Mouse (Mus musculus): ENCODE measurements around the gene Iqgap3.
A peak's percentile ranks its signal among the peaks of the same experiment; 100 is the strongest.

Gene Iqgap3

DNA sequence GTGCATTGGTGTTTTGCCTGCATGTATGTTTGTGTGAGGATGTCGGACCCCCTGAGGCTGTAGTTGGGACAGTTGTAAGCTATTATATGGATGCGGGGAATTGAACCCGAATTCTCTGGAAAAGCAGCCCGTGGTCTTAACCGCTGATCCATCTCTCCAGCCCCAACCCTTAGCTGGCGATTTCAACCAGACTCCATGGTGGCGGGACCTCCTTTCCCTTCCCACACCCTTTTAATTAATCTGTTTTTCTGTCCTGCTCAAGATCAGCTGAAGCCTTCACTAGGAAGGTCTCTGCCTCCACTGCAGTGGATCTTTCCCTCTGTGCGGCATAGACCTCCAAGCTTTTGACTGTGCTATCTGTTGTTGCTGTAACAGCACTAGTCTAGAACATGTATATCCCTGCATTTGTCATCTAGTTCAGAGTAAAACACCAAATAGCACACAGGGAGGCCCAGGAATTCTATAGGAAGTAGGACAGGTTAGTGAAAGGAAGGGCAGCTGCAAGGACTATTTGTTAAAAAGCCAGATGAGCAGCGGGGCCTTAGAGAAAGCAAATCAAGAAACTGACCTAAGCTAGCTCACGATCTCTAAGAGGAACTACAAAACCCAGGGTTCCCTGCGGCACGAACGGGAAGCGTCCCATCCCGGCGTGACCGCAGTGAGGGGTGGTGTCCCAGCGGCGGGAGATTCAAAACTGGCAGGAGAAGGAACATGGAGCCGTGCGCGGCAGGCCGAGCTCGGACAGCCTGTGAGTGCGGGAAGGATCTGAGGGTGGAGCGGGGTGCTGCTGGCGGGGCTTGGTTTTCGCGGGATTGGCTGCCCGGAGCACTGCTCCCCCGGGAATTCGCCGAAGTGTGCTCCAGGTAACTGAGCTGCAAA is at the start of gene Iqgap3:
Gene Iqgap3 (plus strand): TSS at position 627 of the 879 bp plus-strand sequence.
- peak; percentile 78 for DNase-seq (ENCODE audit: low read depth)

DNA sequence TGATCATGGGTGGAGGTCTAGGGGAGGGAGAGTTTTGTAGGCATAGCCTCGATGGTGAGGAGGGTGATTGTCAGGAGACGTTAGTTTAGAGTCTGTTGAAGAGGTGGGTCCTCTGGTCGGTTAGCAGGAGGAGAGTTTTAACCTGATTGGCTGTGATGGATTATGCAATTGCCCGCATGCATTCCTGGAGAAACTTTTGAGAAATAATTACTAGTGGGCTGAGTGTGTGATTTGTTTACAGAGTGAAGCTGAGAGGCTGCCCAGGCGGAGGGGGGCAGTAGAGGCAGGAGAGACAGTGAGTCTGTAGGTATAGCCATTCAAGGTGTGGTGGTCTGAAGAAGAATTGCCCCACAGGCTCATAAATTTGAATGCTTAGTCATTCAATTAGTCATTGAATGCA is 48.3 kb upstream of the Iqgap3 start:
- DNase-seq (ENCODE audit: low read depth) = no peak

DNA sequence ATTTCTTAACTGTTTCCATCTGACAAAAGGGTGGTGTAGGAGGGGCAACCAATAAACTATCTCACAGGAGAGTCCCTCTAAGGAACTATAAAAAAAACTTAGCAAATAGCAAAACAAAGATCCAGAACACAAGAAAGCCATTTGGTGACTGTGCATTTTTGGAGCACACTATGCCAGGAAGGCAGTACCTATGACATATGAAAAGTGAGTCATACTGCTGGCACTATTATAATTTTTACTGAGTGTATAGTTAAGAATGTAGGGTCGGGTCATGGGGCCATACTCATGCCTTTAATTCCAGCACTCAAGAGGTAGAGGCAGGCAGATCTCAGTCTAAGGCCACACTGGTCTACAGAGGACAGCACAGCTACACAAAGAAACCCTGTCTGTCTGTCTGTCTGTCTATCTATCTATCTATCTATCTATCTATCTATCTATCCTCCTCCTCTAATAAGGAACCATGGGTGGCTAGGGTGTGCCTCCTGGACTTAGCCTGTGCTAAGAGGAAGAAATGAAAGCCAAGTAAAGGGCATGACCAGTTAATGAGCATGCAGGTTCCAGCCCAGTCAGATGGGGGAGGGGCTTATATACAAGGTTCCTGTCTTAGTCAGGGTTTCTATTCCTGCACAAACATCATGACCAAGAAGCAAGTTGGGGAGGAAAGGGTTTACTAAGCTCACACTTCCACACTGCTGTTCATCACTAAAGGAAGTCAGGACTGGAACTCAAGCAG is 46.0 kb upstream of the Iqgap3 start:
- no peak for DNase-seq (ENCODE audit: low read depth)

DNA sequence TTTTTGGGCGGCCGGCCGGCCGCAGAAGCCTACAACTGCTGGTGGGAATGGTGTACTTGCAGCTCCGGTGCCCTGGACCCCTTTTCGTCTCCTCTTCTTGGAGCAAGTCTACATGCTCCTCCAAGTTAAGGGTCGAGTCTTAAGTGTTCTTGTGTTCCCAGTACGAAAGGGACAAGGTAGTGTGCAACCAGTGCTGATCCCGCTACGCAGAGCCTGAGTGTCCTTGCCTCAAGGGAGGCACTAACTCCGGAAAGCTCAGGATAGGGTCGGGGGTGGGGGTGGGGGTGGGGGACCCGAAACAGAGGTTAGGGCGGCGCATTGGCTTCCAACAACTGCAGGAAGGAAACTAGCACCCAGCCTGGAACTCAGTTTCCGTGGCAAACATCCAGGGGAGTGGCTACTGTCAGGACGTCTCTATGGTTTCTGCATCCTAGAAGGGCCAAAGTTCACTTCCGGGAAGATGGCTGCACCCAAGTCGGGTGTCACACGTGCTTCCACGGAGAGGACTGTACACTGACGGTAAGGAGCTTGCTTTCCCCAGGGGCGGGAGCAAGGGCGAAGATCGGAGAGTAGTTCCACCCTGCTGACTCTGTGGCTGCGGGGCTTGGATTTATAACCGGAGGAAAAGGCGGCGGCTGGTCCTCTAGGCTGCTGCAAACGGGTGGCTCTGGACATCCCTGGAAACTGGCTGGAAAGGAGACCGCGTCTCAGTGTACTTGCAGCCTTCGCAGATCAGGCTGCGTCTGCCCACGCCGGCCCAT is 38.9 kb upstream of the Iqgap3 start, which contains the start of gene Gpatch4:
Gene Gpatch4 (plus strand): TSS at position 448 of the 761 bp plus-strand sequence.
- peak; percentile 95 for DNase-seq (ENCODE audit: low read depth)

DNA sequence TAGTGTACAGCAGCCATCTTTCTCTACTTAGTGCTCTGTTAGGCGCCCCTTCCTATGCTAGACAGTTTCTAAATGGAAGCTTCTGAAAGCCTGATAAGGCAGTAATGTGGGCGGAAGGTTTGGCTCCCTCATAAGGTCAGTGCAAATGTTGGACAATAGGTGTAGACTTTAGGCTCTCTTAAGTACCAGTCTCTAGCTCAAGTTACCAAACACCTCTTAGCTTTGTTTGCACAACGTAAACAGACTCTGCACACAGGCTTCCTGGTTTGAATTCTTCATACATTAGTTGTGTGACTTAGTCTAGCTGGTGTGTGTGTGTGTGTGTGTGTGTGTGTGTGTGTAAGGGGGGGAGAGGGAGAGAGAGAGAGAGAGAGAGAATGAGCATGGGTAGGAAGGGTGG is 32.2 kb upstream of the Iqgap3 start:
- DNase-seq (ENCODE audit: low read depth) = no peak

DNA sequence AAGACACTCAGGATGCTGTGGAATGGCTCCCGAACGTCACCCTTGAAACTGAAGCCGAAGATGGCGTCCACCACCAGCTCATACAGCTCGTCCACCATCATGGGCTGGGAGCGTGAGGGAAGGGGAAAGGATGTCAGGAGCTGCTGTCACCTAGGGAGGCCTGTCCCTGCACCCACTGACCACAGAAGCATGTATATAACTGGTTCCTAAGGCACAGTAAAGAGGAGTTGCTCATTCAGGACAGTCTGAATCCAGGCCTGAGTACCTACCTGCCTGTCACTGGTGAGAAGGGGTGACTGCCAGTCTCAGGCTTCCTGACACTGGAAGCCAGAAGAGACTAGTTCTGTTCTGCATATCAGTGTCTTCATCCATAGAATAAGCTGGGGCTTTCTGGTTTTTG is 24.7 kb upstream of the Iqgap3 start:
- no peak for DNase-seq (ENCODE audit: low read depth)

DNA sequence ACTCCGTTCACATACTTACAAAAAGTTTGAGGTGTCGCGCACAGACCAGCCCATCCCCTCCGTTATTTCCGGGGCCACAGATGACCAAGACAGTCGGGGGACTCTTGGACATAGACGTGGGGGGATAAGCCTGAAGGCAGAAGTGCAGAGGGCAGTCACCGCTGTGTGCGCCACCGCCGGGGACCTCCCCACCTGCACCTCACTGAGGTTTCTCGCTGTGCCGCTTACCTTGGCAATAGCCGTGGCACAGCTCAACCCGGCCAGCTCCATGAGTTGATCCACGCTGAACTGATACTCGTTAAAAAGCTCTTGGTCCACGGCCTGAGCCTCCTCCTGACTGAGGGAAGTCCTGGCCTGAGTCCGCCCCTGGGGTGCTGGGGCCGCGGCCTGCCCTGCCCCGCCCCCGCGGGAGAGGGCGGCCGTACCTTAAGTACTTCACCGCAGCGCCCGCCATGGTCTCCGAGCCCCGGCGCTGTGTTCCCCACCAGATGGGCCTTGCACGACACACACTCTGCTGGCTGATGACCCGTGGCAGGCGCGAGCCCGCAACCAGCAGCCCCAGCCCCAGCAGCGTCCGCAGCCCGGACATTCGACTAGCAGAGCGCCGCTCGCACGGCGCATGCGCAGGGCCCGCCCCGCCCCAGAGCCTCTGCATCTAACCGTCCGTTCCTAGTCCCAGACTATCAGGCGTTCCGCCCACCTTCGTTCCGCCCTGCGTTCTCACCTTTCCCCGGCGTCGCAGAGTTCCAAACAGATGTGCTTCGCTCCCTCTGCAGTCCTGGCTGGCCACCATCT is 23.7 kb upstream of the Iqgap3 start, which contains the start of gene Naxe:
Gene Naxe (minus strand): TSS at position 594 of the 795 bp plus-strand sequence.
- DNase-seq (ENCODE audit: low read depth) = peak; percentile 83

DNA sequence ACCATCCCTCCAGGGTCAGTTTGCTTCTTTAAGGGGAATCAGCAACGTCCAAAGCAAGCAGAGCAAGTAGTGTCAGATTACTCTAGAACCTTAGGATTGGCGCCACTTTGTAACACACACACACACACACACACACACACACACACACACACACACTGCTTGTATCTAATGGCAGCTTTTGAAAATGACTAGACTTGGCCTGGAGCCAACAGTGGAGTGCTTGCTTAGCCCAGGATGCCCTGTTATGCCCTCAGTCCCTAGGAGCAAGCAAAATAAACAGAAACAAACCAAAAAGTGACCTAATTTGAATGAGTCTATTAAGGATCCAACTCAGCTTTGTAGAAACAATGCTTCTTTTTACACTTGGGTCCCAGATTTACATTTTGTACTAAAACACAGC is 13.4 kb upstream of the Iqgap3 start:
- no peak for DNase-seq (ENCODE audit: low read depth)

DNA sequence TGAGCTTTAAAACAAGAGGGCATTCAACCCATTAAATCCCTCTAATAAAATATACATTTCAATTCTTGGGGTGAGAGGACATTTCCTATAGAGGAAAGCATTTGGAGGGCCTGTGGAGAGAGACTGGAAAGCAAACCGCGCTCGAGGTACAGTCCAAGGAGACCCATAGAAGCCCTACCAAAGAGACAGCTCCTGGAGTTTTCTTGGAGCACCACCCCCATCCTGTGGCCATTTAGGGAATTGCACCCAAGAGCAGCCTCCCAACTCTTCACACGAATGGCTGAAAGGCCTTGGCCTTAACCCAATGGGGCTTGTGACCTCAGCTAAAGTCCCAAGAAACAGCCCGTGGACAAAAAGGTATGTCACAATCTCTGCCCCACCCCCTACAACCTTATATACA is 10.0 kb upstream of the Iqgap3 start:
- peak; percentile 72 for DNase-seq (ENCODE audit: low read depth)

DNA sequence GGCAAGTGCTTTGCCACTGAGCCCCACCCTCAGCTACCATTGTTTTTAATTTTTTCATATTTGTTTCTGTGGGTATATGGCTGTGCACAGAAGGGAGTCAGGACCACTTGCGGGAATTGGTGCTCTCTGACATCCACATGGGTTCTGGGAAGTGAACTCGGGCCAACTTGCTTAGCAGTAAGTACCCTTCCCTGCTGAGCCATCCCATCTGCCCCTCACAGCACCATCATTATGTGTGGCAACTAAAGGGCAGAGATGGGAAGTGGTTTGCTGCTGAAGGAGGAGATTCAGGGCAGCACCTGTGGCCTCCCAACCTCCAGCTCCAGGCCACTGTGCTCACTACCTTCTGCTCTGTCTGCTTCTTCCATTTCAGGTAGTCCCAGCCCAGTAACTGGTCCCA is 8.1 kb upstream of the Iqgap3 start:
- DNase-seq (ENCODE audit: low read depth) = no peak

DNA sequence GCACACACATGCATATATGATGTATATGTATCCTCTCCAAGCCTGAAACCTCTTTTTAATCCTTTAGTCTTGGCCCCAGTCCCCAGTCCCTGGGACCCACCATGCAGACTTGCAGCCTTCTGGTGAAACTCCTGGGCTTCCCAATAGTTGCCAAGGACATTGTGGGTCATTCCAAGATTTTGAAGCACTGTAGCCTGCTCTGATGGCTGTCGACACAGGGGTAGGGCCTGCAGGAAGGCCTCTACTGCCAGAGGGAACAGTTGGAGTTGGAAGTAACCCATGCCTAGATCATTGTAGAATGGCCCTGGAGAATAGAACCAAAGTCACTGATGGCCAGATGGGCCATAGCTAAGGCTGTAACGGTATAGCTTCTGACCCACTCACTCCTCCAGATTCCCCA is 7.4 kb upstream of the Iqgap3 start:
- DNase-seq (ENCODE audit: low read depth) = no peak

DNA sequence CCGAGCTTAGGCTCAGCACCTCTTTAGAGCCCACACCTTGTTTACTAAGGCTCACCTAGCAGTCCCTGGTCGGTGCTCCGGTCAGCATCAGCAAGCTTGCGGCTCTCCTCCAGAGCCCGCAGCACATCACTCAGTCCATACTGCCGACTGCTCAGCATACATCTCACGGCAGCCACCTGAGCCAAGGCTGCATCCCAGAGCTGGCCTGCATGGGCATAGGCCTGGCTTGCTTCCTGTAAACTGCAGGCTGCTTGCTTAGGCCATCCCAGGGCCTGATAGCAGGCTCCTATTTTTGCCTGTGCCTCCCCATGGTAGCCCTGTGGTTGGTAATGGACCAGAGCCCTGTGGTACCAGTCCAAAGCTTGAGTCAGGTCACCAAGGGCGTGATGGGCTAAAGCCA is 7.0 kb upstream of the Iqgap3 start:
- no peak for DNase-seq (ENCODE audit: low read depth)

DNA sequence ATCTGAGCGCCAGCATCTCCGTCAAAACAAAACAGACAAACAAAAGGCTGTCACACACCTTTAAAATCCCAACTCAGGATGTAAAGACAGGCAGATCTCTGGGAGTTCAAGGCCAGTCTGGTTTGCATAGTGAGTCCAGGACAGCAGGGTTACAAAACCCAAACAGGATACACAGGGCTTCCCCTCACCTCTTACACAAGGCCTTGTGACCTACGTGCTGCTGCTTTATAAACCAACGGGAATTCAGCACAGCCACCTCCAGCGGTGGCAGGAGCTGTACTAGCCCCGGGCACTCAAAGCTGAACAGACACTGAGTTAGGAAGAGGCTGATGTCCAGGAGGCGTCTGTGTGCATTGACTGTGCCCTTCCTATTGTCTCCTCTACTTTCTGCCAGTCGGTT is 4.3 kb upstream of the Iqgap3 start:
- DNase-seq (ENCODE audit: low read depth) = no peak

DNA sequence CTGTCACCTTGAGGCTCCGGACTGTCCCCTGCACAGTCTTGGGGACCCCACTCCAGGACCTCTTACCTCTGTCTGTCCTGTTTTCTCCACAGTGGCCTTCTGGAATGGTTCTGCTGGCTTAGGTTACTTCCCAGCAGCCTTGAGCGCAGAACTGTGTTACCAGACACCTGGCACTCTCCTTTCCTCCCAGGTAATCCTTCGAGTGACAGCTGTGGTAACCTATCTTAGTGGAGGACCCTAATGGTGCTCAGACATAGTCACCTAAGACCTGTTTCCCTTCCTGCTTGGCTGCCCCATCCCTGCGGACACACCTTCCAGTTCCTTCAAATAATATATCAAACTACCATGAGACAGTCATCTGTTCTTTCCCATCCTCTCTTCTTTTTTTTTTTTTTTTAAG is 3.6 kb upstream of the Iqgap3 start, which contains the start of gene Ttc24:
Gene Ttc24 (minus strand): TSS at position 101 of the 400 bp plus-strand sequence.
- no peak for DNase-seq (ENCODE audit: low read depth)

DNA sequence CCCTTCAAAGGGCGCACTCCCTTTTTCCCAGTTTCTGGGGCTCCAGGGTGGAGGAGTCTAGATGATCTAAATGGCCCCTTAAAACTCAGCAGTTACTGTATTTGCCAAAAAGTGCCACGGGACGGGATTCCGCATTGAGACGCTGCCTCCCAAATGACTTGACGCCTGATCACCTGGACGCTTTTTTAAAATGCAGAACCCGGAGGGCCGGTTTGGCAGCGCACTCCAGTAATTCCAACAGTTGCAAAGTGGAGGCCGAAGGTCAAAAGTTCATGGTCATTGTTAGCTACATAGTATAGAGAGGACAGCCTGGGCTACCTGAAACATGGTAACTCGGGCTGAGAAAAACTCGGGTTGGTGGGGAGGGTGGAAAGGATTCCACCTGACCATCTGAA is 450 bp downstream of the Iqgap3 start:
- DNase-seq (ENCODE audit: low read depth) = no peak

DNA sequence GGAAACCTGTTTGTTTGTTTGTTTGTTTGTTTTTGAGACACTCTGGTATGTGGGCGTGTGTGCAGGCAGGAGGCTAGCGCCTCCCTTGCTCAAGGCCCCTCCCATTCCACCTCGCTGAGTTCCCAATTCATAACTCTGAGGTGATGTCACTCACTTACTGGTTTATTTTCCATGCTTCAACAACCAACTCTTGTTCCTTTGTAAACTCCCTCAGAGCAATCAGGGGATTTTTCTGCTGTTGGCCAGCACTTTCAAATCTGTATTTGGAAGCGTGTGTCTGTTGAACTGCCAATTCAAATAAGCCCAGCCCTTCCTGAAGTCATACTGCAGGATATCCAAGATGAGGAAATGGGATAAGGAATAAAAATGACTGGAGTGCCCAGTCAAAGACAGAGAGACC is 892 bp downstream of the Iqgap3 start:
- peak; percentile 39 for DNase-seq (ENCODE audit: low read depth)

DNA sequence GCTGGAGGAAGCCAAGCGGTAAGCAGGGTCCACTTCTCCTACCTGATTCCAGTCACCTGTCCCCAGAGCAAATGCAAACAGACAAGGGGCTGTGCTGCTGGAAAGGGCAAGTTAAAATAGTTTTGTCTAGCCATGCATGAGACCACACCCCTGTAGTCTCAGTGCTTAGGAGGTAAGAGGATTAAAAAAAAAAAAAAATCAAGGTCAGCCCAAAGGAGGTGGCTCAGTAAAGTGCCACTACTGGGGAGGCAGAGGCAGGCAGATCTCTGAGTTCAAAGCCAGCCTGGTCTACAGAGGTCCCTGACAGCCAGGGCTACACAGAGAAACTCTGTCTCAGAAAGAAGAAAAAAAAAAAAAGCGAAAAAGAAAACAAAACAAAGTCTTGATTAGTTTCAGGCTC is 2.2 kb downstream of the Iqgap3 start:
- DNase-seq (ENCODE audit: low read depth) = no peak

DNA sequence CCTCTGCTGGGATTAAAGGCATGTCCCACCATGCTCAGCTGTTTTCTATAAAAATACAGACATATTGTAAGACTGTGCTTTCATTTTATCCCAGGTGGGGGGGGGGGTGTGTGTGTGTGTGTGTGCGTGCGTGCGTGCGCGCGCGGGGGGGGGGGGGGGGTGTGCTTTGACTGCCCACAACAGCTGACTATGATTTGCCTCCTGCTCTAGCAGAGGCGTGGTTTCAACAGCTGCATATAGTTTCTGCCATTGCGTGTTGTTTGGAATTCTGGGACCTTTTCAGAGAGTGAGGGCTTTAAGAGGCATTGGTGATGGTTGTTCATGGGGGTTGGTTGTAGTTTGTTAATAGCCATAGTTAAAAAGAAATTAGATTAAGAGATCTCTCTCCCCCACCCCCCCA is 3.7 kb downstream of the Iqgap3 start:
- no peak for DNase-seq (ENCODE audit: low read depth)

DNA sequence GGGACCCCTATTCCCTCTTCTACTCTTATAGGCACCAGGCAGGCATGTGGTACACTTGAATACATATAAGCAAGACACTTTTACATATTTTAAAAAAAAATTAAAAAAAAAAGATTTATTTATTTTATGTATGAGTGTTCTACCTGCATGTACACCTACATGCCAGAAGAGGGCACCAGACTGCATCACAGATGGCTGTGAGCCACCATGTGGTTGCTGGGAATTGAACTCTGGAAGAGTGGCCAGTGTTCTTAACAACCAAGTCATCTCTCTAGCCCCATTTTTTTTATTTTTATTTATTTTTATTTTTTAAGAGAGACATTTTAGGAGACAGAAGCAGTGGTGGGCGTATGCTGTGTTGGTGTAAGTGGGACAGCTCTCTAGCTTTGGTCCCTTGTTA is 5.9 kb downstream of the Iqgap3 start:
- no peak for DNase-seq (ENCODE audit: low read depth)

DNA sequence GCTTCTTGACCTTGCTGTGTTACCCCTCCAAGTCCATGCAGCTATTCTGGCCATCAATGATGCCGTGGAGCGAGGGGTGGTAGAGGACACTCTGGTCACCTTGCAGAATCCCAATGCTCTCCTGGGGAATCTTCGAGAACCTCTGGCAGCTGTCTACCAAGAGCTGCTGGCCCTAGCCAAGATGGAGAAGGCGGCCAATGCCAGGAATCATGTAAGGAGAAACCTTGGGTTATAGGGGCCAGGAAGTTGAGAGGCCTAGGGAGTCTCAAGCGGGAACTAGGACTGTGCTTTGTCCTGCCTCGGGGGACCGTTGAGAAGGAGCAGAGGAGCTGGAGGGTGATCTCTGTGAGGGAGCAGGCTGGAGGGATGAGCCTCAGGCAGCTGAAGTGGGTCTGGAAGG is 8.3 kb downstream of the Iqgap3 start:
- DNase-seq (ENCODE audit: low read depth) = no peak

DNA sequence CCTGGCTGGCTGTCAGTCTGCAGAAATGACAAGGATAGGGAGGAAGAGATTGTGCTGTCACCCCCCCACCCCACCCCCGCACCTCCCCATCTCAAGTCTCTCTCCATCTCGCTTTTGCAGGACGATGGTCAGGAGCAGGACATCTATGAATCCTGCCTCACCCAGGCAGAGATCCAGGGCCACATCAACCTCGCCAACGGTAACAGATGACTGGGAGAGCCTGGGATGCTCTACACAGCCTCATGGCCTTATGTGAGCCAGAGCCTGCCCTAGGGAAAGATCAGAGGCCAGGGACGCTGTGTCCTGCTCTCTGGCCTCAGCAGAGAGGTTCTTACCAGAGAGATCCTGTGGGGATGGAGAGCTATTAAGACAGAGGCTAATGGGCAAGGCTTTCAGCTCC is 8.8 kb downstream of the Iqgap3 start:
- DNase-seq (ENCODE audit: low read depth) = no peak

DNA sequence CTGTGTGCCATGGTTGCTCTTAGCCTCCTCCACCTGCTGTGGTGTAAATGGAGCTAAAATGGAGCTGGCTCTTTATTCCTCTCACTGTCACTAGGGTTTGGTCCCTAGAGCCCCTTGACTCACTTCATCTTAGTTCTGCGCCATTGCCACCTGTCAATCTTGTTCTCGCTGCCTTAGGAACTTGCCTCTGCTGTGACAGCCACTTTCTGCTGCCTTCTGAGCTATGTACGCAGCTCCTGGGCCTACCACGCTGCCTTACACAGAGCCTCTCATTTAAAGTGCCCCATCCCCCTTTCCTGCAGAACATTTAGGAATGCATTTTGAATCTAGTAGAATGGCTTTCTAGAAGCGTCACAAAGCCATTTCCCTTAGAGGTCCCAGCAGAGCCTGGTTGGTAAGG is 12.4 kb downstream of the Iqgap3 start:
- no peak for DNase-seq (ENCODE audit: low read depth)
